Mouse (Mus musculus) embryonic fibroblast, embryonic 13.5 days (primary cell): ENCODE measurements around the gene Olfr342.

Source experiments
- CTCF ChIP-seq: IDR thresholded peaks from 2 replicates; pipeline ENCODE4 v1.5.1; 2011; ENCODE audit warnings: mild to moderate bottlenecking, control low read depth, low read length, moderate library complexity, borderline replicate concordance; ENCODE audit not compliant: insufficient read depth
- POLR2A ChIP-seq: IDR thresholded peaks from 2 replicates; pipeline ENCODE4 v1.6.1; 2011; ENCODE audit warnings: low read depth, mild to moderate bottlenecking, control low read depth, low read length, moderate library complexity

GRCm38 (mm10) chr2:36565156-36565555 lies 40.4 kb downstream of the Olfr342 start:
- TF ChIP-seq CTCF: no peak
- TF ChIP-seq POLR2A: no peak
